Comparison of ENCODE assay signal across 8 mouse cellular contexts in the genomic region with DNA sequence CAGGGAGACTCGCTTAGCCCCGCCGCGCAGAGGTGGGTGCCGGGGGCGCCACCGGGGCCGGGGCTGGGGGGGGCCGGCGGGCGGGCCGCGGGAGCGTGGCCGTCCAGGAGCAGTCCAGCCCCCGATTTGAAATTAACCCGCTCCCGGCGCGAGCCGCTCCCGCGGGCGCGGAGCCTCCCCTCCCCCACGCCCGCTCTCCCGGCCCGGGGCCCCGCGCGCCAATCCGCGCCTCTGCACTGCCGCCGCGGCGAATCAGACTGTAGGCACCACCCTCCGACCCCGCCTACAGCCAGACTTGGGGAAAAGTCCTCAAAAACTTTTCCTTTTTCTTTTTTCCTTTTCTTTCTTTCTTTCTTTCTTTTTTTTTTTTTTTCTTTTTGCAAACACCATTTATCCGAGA. TPM values are rescaled to one million over a fixed set of nuclear protein-coding genes. Genes with fewer than 3 reads are reported as not detected.
DNase-seq lines count a peak whose midpoint lies in the region; ATAC-seq and TF ChIP-seq lines count a peak whose summit lies in the region.

A gene (minus strand): TSS at position 111 of the 400 bp plus-strand sequence.

- peaks cover 16% of the 10 kb centered on the region for H3K27me3 ChIP-seq in G1E (ENCODE audit: insufficient read depth, low read length)

- peak within 1 kb of the TSS; percentile 74 for H3K27ac ChIP-seq in bone marrow macrophage, adult 2 months (ENCODE audit: insufficient read depth, low read depth, low read length)

- peaks cover 47% of the 10 kb centered on the region for H3K4me1 ChIP-seq in G1E (ENCODE audit: insufficient read depth, low read depth, low read length)
- H3K4me1 ChIP-seq in bone marrow macrophage, adult 2 months (ENCODE audit: control insufficient read depth, insufficient read depth, low read length) = peaks cover 23% of the 10 kb centered on the region

- H3K4me3 ChIP-seq in G1E (ENCODE audit: low read depth, low read length) = peak within 1 kb of the TSS; percentile 93
- peak within 1 kb of the TSS; percentile 79 for H3K4me3 ChIP-seq in bone marrow macrophage, adult 2 months (ENCODE audit: insufficient read depth, low read length)

- no peak for TF ChIP-seq POLR2A in bone marrow macrophage, adult 2 months (IDR thresholded peaks at IDR 0.05; ENCODE audit: borderline replicate concordance, low read depth, low read length)

- H3K36me3 ChIP-seq in G1E (replicated peaks) = peaks cover 31% of the 10 kb centered on the region

- no peaks in the 10 kb centered on the region for H3K9me3 ChIP-seq in G1E (replicated peaks)

- TF ChIP-seq CTCF in G1E (IDR thresholded peaks at IDR 0.05; ENCODE audit: low read depth, low read length) = no peak
- TF ChIP-seq CTCF in bone marrow macrophage, adult 2 months (IDR thresholded peaks at IDR 0.05; ENCODE audit: low read depth, low read length) = no peak

- intact Hi-C loops in heart, postnatal 14 days (cut with DNase I) = no loop called here

- peak; percentile 85 for DNase-seq in G1E (ENCODE audit: low spot score)
- peak; percentile 84 to 86 for DNase-seq in heart, postnatal 14 days
- peak; percentile 87 to 92 for DNase-seq in kidney, postnatal 4 days
- peak; percentile 66 to 75 for DNase-seq in spleen, postnatal 36 days (ENCODE audit: low spot score in 2 of 2)
- no peak for DNase-seq in frontal cortex, postnatal 25 days (ENCODE audit: low spot score in 2 of 2)

- peak; percentile 35; the same call in 1 of the 2 replicates for ATAC-seq in G1E (ENCODE audit: extremely low read depth, insufficient number of reproducible peaks, low FRiP score, poor library complexity, severe bottlenecking)
- peak; percentile 66 for ATAC-seq in erythroid progenitor cell, adult 5-6 weeks (replicated peaks; ENCODE audit: low FRiP score, poor library complexity, severe bottlenecking)
- peak; percentile 50; the same call in 1 of the 2 replicates for ATAC-seq in megakaryocyte-erythroid progenitor cell, adult 5-6 weeks (replicated peaks; ENCODE audit: low FRiP score, low TSS enrichment, poor library complexity, severe bottlenecking)

RNA-seq across cellular contexts. Expression of the gene that starts here (rescaled TPM):
- 111 and 133 TPM in 2 replicates for total RNA-seq in G1E (2014; fragmentation: Nextera tagmentation)
- total RNA-seq in G1E (2017) = 21.8 and 25.0 TPM in 2 replicates
- polyA plus RNA-seq in G1E (2012) = 29.1 and 35.0 TPM in 2 replicates
- 18.3 and 21.1 TPM in 2 replicates for polyA plus RNA-seq in bone marrow macrophage, adult 2 months (2012; ENCODE audit: insufficient read depth, insufficient read length, missing spikeins)
- 418 and 438 TPM in 2 replicates for total RNA-seq in erythroid progenitor cell, adult 5-6 weeks (2015; ENCODE audit: low replicate concordance)
- total RNA-seq in erythroid progenitor cell, adult 5-6 weeks (2017; ENCODE audit: low replicate concordance) = 278 and 339 TPM in 2 replicates
- total RNA-seq in heart, postnatal 14 days (2021) = 1 to 10 TPM; 1.8 to 3.3 TPM
- total RNA-seq in megakaryocyte-erythroid progenitor cell, adult 5-6 weeks (2014; fragmentation: Nextera tagmentation) = 109 and 163 TPM in 2 replicates
- total RNA-seq in megakaryocyte-erythroid progenitor cell, adult 5-6 weeks (2017) = 35.9 and 44.5 TPM in 2 replicates

Comparison
In these comparisons a context has a peak if more than half of its experiments do, and no peak if none do; other contexts are left out.
1. RNA of the gene that starts here (total RNA-seq): 278 to 438 TPM in erythroid progenitor cell, adult 5-6 weeks, 35.9 to 163 TPM in megakaryocyte-erythroid progenitor cell, adult 5-6 weeks and 21.8 to 133 TPM in G1E; 1.8 to 3.3 TPM in heart, postnatal 14 days; every median in the first group is over 4 times any median in the second.
2. DNase-seq: peak in G1E (single experiment), heart, postnatal 14 days (2 of 2), kidney, postnatal 4 days (2 of 2) and spleen, postnatal 36 days (2 of 2); none in frontal cortex, postnatal 25 days (0 of 2).
3. Peak in every context shown above with its lines, with median percentiles within 50 percentile points of each other: ATAC-seq.